Mouse (Mus musculus) neural tube, embryonic 13.5 days (tissue): ENCODE measurements around the gene Gm6676. TPM values are rescaled to one million over a fixed set of nuclear protein-coding genes. Genes with fewer than 3 reads are reported as not detected.
"Not testable (repeated sequence)": the region's sequence is repeated elsewhere in the genome, so short reads cannot be mapped to it uniquely, and the experiment has no call there.

ENCODE experiments used
- ATAC-seq: fragments of 200-750 bp; cut with Nextera tagmentation; 2 replicates; pipeline ENCODE4 v1.8.0; 2017; ENCODE audit warnings: low read depth, mild to moderate bottlenecking, moderate TSS enrichment, moderate library complexity
- H3K27ac ChIP-seq: fragments of 300-500 bp; sonication (generic); replicated peaks from 2 replicates; pipeline ENCODE4 v1.5.1; 2015; ENCODE audit warnings: moderate library complexity, mild to moderate bottlenecking, inconsistent platforms
- H3K27me3 ChIP-seq: fragments of 300-500 bp; sonication (generic); 2 replicates; pipeline ENCODE4 v1.6.1; 2015; ENCODE audit warnings: mild to moderate bottlenecking, inconsistent platforms
- H3K36me3 ChIP-seq: fragments of 300-500 bp; sonication (generic); 2 replicates; pipeline ENCODE4 v1.6.1; 2015; ENCODE audit warnings: mild to moderate bottlenecking, inconsistent platforms
- H3K4me1 ChIP-seq: fragments of 300-500 bp; sonication (generic); replicated peaks from 2 replicates; pipeline ENCODE4 v1.6.1; 2015; ENCODE audit warnings: inconsistent platforms
- H3K4me2 ChIP-seq: fragments of 300-500 bp; sonication (generic); 2 replicates; pipeline ENCODE4 v1.6.1; 2015; ENCODE audit warnings: inconsistent platforms, mild to moderate bottlenecking, moderate library complexity
- H3K4me3 ChIP-seq: fragments of 300-500 bp; sonication (generic); 2 replicates; pipeline ENCODE4 v1.5.1; 2015; ENCODE audit warnings: mild to moderate bottlenecking, inconsistent platforms
- H3K9ac ChIP-seq: fragments of 300-500 bp; sonication (generic); 2 replicates; pipeline ENCODE4 v1.6.1; 2015; ENCODE audit warnings: moderate library complexity, mild to moderate bottlenecking, inconsistent platforms
- H3K9me3 ChIP-seq: fragments of 300-500 bp; sonication (generic); 2 replicates; pipeline ENCODE4 v1.6.1; 2016; ENCODE audit warnings: inconsistent platforms
- WGBS: fragments of 180-500 bp; shearing (Covaris S2); methylation state at CpG from one replicate; pipeline ENCODE4 v1.1.7; 2015; 5-methylcytosine and 5-hydroxymethylcytosine counted together
- polyA plus RNA-seq: library from polyadenylated mRNA; unstranded; fragments of >200 nt; fragmentation: Nextera tagmentation; extraction: Ambion mirVana; gene quantifications from 2 replicates; pipeline ENCODE4 v1.2.1, GENCODE M21; 2015

The Gm6676 gene
- not detected in 2 replicates for polyA plus RNA-seq

GRCm38 (mm10) chr14:7125312-7125711 lies at the start of gene Gm6676:
Gene Gm6676, minus strand, starts transcription at chr14:7125412.
- not testable (repeated sequence) for H3K9ac ChIP-seq, ATAC-seq, H3K4me1 ChIP-seq, H3K4me3 ChIP-seq, H3K36me3 ChIP-seq, H3K27me3 ChIP-seq, H3K4me2 ChIP-seq, H3K9me3 ChIP-seq, H3K27ac ChIP-seq
- no CpG with 5 or more reads among the region's 2 CpGs for WGBS

- no CpG with 5 or more reads among the region's 37 CpGs for WGBS
- H3K4me1 ChIP-seq, H3K4me3 ChIP-seq, H3K27me3 ChIP-seq, H3K27ac ChIP-seq, H3K9ac ChIP-seq, H3K4me2 ChIP-seq, H3K9me3 ChIP-seq, H3K36me3 ChIP-seq: not testable (repeated sequence)
- ATAC-seq, result peak; percentile 75; the same call in 1 of the 2 replicates
These were observed 49.3 kb upstream of the Gm6676 start, which contains the start of gene Gm3512 for GRCm38 (mm10) chr14:7174483-7174971. Gene Gm3512, minus strand, starts transcription at chr14:7174533.

- Histone ChIP-seq H3K9ac (peak overlapping the region; percentile 81), H3K27ac (peak overlapping the region; percentile 88), H3K4me2 (peak overlapping the region; percentile 54), H3K4me3 (peak overlapping the region; percentile 47)
- not testable (repeated sequence) for H3K27me3 ChIP-seq, H3K9me3 ChIP-seq, H3K36me3 ChIP-seq, H3K4me1 ChIP-seq
- WGBS, result 2% methylated on average over 9 of the region's 54 CpGs
- ATAC-seq, result peak; percentile 74
These were observed 19.9 kb downstream of the Gm6676 start for GRCm38 (mm10) chr14:7105124-7105802.

GRCm38 (mm10) chr14:7100521-7100920 lies 24.7 kb downstream of the Gm6676 start, which contains the start of gene Gm3696:
Gene Gm3696, minus strand, starts transcription at chr14:7100621.
- not testable (repeated sequence) for ATAC-seq, H3K27ac ChIP-seq, H3K4me1 ChIP-seq, H3K36me3 ChIP-seq, H3K9ac ChIP-seq, H3K4me3 ChIP-seq, H3K27me3 ChIP-seq, H3K4me2 ChIP-seq, H3K9me3 ChIP-seq
- WGBS, result 96% methylated on average over 1 of the region's 3 CpGs

Other genes with a start within 250 kb of the Gm6676 start
- gene Gm3667, start 235.4 kb downstream of the Gm6676 start, polyA plus RNA-seq, result 5.4 and 6.9 TPM in 2 replicates
- gene Gm6356, start 151.6 kb downstream of the Gm6676 start, polyA plus RNA-seq, result not detected in 2 replicates
- gene Gm10406, start 98.0 kb downstream of the Gm6676 start, polyA plus RNA-seq, result 2.7 and 3.7 TPM in 2 replicates
- not detected in 2 replicates for gene Gm3685, start 80.4 kb downstream of the Gm6676 start, polyA plus RNA-seq
- gene Gm3696, start 24.8 kb downstream of the Gm6676 start, polyA plus RNA-seq, result 5.4 and 5.8 TPM in 2 replicates
- 8.8 and 9.6 TPM in 2 replicates for gene Gm3512, start 49.1 kb upstream of the Gm6676 start, polyA plus RNA-seq
- not detected in 2 replicates for gene Gm16434, start 69.1 kb upstream of the Gm6676 start, polyA plus RNA-seq
- gene Gm3727, start 139.3 kb upstream of the Gm6676 start, polyA plus RNA-seq, result not detected in 2 replicates
- gene Gm3739, start 189.6 kb upstream of the Gm6676 start, polyA plus RNA-seq, result 4.2 and 5.1 TPM in 2 replicates
- gene Gm5797, start 207.0 kb upstream of the Gm6676 start, polyA plus RNA-seq, result not detected in 2 replicates
- not detected in 2 replicates for gene Gm8374, start 239.7 kb upstream of the Gm6676 start, polyA plus RNA-seq